9 mouse cellular contexts compared by ENCODE assay signal in genomic region chr4:59382131-59382530, GRCm38 (mm10). TPM values are rescaled to one million over a fixed set of nuclear protein-coding genes. Genes with fewer than 3 reads are reported as not detected.
DNase-seq lines count a peak whose midpoint lies in the region; ATAC-seq lines count a peak whose summit lies in the region.
"Had no signal": no experiment of that assay in that cellular context is flagged by ENCODE, and none has a peak within 500 bp of the region (broad histone marks: within the 10 kb centered on the region; RNA-seq: fewer than 3 reads in every experiment).

No protein-coding gene starts in this region.

- H3K36me3 ChIP-seq in intestine, embryonic 14.5 days (ENCODE audit: control insufficient read depth, insufficient read depth, low read length), result no peaks in the 10 kb centered on the region
- 0 out of 2 replicates have a peak, but pooled peaks cover 3% of the 10 kb centered on the region for H3K36me3 ChIP-seq in intestine, embryonic 16.5 days (ENCODE audit: control insufficient read depth, insufficient read depth, low read length)
- 0 out of 2 replicates have a peak, but pooled peaks cover 3% of the 10 kb centered on the region for H3K36me3 ChIP-seq in heart, embryonic 10.5 days

- WGBS in intestine, embryonic 14.5 days, result 29% methylated on average over 12 of the region's 12 CpGs
- WGBS in intestine, embryonic 16.5 days, result 46% methylated on average over 12 of the region's 12 CpGs
- WGBS in heart, embryonic 10.5 days, result 25% methylated on average over 12 of the region's 12 CpGs

- no peak overlapping the region for H3K4me3 ChIP-seq in intestine, embryonic 14.5 days (ENCODE audit: low read depth, low read length)
- H3K4me3 ChIP-seq in intestine, embryonic 16.5 days (ENCODE audit: low read length), result no peak overlapping the region
- H3K4me3 ChIP-seq in heart, embryonic 10.5 days, result peak overlapping the region; percentile 18; the same call in 1 of the 2 replicates

- no peak for DNase-seq in intestine, embryonic 14.5 days (ENCODE audit: low spot score)
- DNase-seq in heart, embryonic 10.5 days (ENCODE audit: low spot score), result no peak
- DNase-seq in kidney, postnatal 10 days, result peak; percentile 65
- peak; percentile 48 for DNase-seq in retina, postnatal 1 day
- DNase-seq in spleen, postnatal 4 days (ENCODE audit: low spot score in 2 of 2), result no peak
- DNase-seq in left cerebral cortex, adult 9 months (ENCODE audit: low spot score in 2 of 2), result no peak
- no peak for DNase-seq in layer of hippocampus, adult 9-10 months (ENCODE audit: low spot score)

- no peak for ATAC-seq in intestine, embryonic 14.5 days (replicated peaks; ENCODE audit: low FRiP score, low TSS enrichment, low read depth)
- no peak for ATAC-seq in intestine, embryonic 16.5 days

- no peak overlapping the region for H3K9ac ChIP-seq in intestine, embryonic 14.5 days (ENCODE audit: low read length)
- H3K9ac ChIP-seq in intestine, embryonic 16.5 days (ENCODE audit: low read depth, low read length), result no peak overlapping the region

- H3K27ac ChIP-seq in intestine, embryonic 14.5 days (ENCODE audit: low read depth), result no peak overlapping the region
- H3K27ac ChIP-seq in intestine, embryonic 16.5 days (ENCODE audit: low read length), result no peak overlapping the region
- peak overlapping the region; percentile 22; the same call in 1 of the 2 replicates for H3K27ac ChIP-seq in heart, embryonic 10.5 days
- H3K27ac ChIP-seq: macrophage had no signal

- H3K9me3 ChIP-seq in intestine, embryonic 14.5 days (ENCODE audit: control insufficient read depth, low read length), result no peaks in the 10 kb centered on the region
- H3K9me3 ChIP-seq in intestine, embryonic 16.5 days (ENCODE audit: control insufficient read depth, low read length), result no peaks in the 10 kb centered on the region
- H3K9me3 ChIP-seq in heart, embryonic 10.5 days, result no peaks in the 10 kb centered on the region

- H3K4me1 ChIP-seq in intestine, embryonic 14.5 days (replicated peaks; ENCODE audit: control insufficient read depth, insufficient read depth, low read length), result 0 out of 2 replicates have a peak, but pooled peaks cover 2% of the 10 kb centered on the region
- peaks cover 3% of the 10 kb centered on the region; the same call in 1 of the 2 replicates for H3K4me1 ChIP-seq in intestine, embryonic 16.5 days (ENCODE audit: control insufficient read depth, insufficient read depth, low read length)
- peaks cover 16% of the 10 kb centered on the region for H3K4me1 ChIP-seq in heart, embryonic 10.5 days

- H3K27me3 ChIP-seq in intestine, embryonic 14.5 days (replicated peaks; ENCODE audit: control insufficient read depth, insufficient read depth, low read length), result no peaks in the 10 kb centered on the region
- H3K27me3 ChIP-seq in intestine, embryonic 16.5 days (replicated peaks; ENCODE audit: control insufficient read depth, insufficient read depth, low read length), result no peaks in the 10 kb centered on the region
- H3K27me3 ChIP-seq in heart, embryonic 10.5 days (ENCODE audit: insufficient read depth, poor library complexity, severe bottlenecking), result no peaks in the 10 kb centered on the region

- peak overlapping the region; percentile 25 for H3K4me2 ChIP-seq in intestine, embryonic 14.5 days (ENCODE audit: low read length)
- no peak overlapping the region for H3K4me2 ChIP-seq in intestine, embryonic 16.5 days (ENCODE audit: low read depth, low read length)

RNA-seq across cellular contexts. Expression of gene Susd1, which starts 56.3 kb away (rescaled TPM):
- 8.0 and 8.3 TPM in 2 replicates for polyA plus RNA-seq in intestine, embryonic 14.5 days (2014; fragmentation: Nextera tagmentation; extraction: Ambion mirVana)
- 12.7 and 13.0 TPM in 2 replicates for polyA plus RNA-seq in intestine, embryonic 16.5 days (2015; fragmentation: Nextera tagmentation; extraction: Ambion mirVana)
- 8.1 and 9.7 TPM in 2 replicates for polyA plus RNA-seq in heart, embryonic 10.5 days (2016; fragmentation: Nextera tagmentation; extraction: Ambion mirVana)

Comparison
In these comparisons a context has a peak if more than half of its experiments do, and no peak if none do; other contexts are left out.
1. DNase-seq: peak in kidney, postnatal 10 days (single experiment) and retina, postnatal 1 day (single experiment); none in intestine, embryonic 14.5 days (single experiment), heart, embryonic 10.5 days (single experiment), spleen, postnatal 4 days (0 of 2), left cerebral cortex, adult 9 months (0 of 2) and layer of hippocampus, adult 9-10 months (single experiment).